Mouse (Mus musculus) cerebellum, adult 2 months (tissue): ENCODE measurements around the gene Prdx4. TPM values are rescaled to one million over a fixed set of nuclear protein-coding genes. Genes with fewer than 3 reads are reported as not detected.

Source experiments
- DNase-seq, 2 experiments: peaks; one replicate each; pipeline ENCODE4 v3.0.0; 2021
- H3K27ac ChIP-seq: fragments of 200-500 bp; 2 replicates; pipeline ENCODE4 v1.5.1; 2012; ENCODE audit warnings: low read length, control low read depth, inconsistent platforms; ENCODE audit not compliant: insufficient read depth
- H3K27me3 ChIP-seq: fragments of 200-500 bp; 2 replicates; pipeline ENCODE4 v1.6.1; 2012; ENCODE audit warnings: inconsistent platforms, mild to moderate bottlenecking, low read length, moderate library complexity; ENCODE audit not compliant: control insufficient read depth, insufficient read depth
- H3K4me1 ChIP-seq: fragments of 200-500 bp; 2 replicates; pipeline ENCODE4 v1.6.1; 2011; ENCODE audit warnings: low read length; ENCODE audit not compliant: control insufficient read depth, insufficient read depth
- H3K4me3 ChIP-seq: fragments of 200-500 bp; replicated peaks from 2 replicates; pipeline ENCODE3; 2011; ENCODE audit warnings: mild to moderate bottlenecking, low read depth, low read length, control low read depth; ENCODE audit not compliant: insufficient read depth
- CTCF ChIP-seq: fragments of 200-500 bp; IDR thresholded peaks from 2 replicates; pipeline ENCODE4 v1.5.1; 2011; ENCODE audit warnings: low read depth, mild to moderate bottlenecking, control low read depth, low read length, moderate library complexity, borderline replicate concordance; ENCODE audit not compliant: insufficient read depth
- POLR2A ChIP-seq: fragments of 200-500 bp; IDR thresholded peaks from 2 replicates; pipeline ENCODE4 v1.6.1; 2011; ENCODE audit warnings: low read length, control low read depth, borderline replicate concordance; ENCODE audit not compliant: insufficient read depth
- WGBS: fragments of 180-500 bp; shearing (Covaris S2); methylation state at CpG from one replicate; pipeline ENCODE4 v1.1.7; 2018; 5-methylcytosine and 5-hydroxymethylcytosine counted together
- polyA plus RNA-seq: library from polyadenylated mRNA; depleted of rRNA; stranded (reverse); fragments of >200 nt; gene quantifications from 2 replicates; pipeline ENCODE4 v1.2.3, GENCODE M21; 2012; rRNA removed

Gene Prdx4
- polyA plus RNA-seq, 1 experiment: 41.8 TPM

DNA sequence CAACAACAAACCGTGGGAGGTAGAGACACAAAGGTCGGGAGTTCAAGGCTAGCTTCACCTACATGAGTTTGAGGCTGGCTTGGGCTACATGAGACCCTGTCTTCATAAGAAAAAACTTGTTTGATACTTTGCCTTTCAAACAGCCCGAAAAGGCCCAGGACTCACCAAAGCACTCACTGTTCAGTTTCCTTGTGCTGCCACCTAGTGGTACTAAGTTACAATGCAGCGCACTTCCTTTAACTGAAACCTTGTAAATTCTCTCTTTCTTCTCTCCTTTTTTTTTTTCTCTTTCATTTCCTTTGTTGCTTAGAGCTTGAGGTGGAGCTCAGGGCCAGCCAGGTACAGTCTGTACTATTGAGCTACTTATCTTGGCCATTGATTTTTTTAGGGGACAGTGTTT is 22.5 kb downstream of the Prdx4 start:
- no peak overlapping the region for H3K27ac ChIP-seq
- TF ChIP-seq CTCF (peak; percentile 49; the same call in 1 of the 2 replicates), POLR2A (no peak)
- no peaks in the 10 kb centered on the region for H3K4me1 ChIP-seq
- DNase-seq: peak; percentile 12 to 15
- H3K27me3 ChIP-seq: no peaks in the 10 kb centered on the region
- H3K4me3 ChIP-seq: no peak overlapping the region
- 34% methylated on average over 4 of the region's 4 CpGs for WGBS

- no peak for TF ChIP-seq CTCF
- TF ChIP-seq POLR2A: no peak
- H3K4me3 ChIP-seq: no peak overlapping the region
- no peaks in the 10 kb centered on the region for H3K27me3 ChIP-seq
- H3K4me1 ChIP-seq: no peaks in the 10 kb centered on the region
- DNase-seq: no peak
- 91% methylated on average over 2 of the region's 2 CpGs for WGBS
- H3K27ac ChIP-seq: no peak overlapping the region
These were observed 34.2 kb downstream of the Prdx4 start for GRCm38 (mm10) chrX:155306390-155306789.

GRCm38 (mm10) chrX:155280427-155281044 is 60.0 kb downstream of the Prdx4 start:
- TF ChIP-seq CTCF: no peak
- no peak for TF ChIP-seq POLR2A
- Histone ChIP-seq H3K27me3 (no peaks in the 10 kb centered on the region), H3K4me1 (no peaks in the 10 kb centered on the region), H3K4me3 (no peak overlapping the region), H3K27ac (no peak overlapping the region)
- no peak for DNase-seq
- 83% methylated on average over 1 of the region's 1 CpGs for WGBS

DNA sequence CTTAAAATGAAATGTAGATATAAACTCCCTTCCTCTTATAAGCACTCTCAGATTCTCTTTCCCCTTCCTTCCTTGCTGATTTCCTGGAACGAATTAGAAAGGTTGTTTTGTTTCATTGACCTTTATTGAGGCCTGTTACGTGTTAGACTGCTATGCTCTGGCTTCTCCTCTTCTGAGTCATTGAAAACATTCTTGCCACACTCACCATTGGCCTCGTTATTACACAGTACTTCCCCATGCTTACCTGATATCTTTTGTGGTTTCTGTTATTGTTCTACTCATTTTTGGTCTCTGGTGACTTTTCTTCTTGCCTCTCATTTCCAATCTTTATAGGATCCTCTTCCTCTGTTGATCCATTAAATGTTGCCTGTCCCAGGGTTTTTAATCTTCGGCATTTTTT is 62.1 kb downstream of the Prdx4 start:
- H3K4me3 ChIP-seq: no peak overlapping the region

More for the DNA sequence above, 62.1 kb downstream of the Prdx4 start:
- no peaks in the 10 kb centered on the region for H3K27me3 ChIP-seq
- H3K27ac ChIP-seq: no peak overlapping the region
- TF ChIP-seq CTCF (no peak), POLR2A (no peak)
- WGBS: 82% methylated on average over 4 of the region's 4 CpGs
- H3K4me1 ChIP-seq: no peaks in the 10 kb centered on the region
- DNase-seq: no peak

Other genes starting within 250 kb of the Prdx4 start
- not detected in 2 replicates for gene Magea2, start 247.1 kb downstream of the Prdx4 start, polyA plus RNA-seq
- 0.10 TPM in 1 of 2 replicates, not detected in the other for gene Cldn34b2, start 212.3 kb downstream of the Prdx4 start, polyA plus RNA-seq
- 96.4 and 106 TPM in 2 replicates for gene Sat1, start 124.3 kb downstream of the Prdx4 start, polyA plus RNA-seq
- 16.1 and 16.5 TPM in 2 replicates for gene Acot9, start 78.3 kb downstream of the Prdx4 start, polyA plus RNA-seq